Comparison of ENCODE assay signal across 15 mouse cellular contexts in genomic region chr16:29204875-29205274, GRCm38 (mm10). TPM values are rescaled to one million over a fixed set of nuclear protein-coding genes. Genes with fewer than 3 reads are reported as not detected.
A peak's percentile ranks its signal among the peaks of the same experiment; 100 is the strongest.
DNase-seq lines count a peak whose midpoint lies in the region; ATAC-seq and TF ChIP-seq lines count a peak whose summit lies in the region.
"Had no signal": no experiment of that assay in that cellular context is flagged by ENCODE, and none has a peak within 500 bp of the region (broad histone marks: within the 10 kb centered on the region; RNA-seq: fewer than 3 reads in every experiment).

No protein-coding gene starts in this region.

- no peak overlapping the region for H3K27ac ChIP-seq in hindbrain, postnatal 0 days
- H3K27ac ChIP-seq in hindbrain, embryonic 11.5 days (ENCODE audit: low read depth, low read length): no peak overlapping the region
- H3K27ac ChIP-seq in layer of hippocampus, adult 2 months: peak overlapping the region; percentile 61; the same call in 1 of the 2 replicates
- H3K27ac ChIP-seq in midbrain, postnatal 0 days (ENCODE audit: low read depth, low read length): peak overlapping the region; percentile 62
- H3K27ac ChIP-seq: heart, adult 2 months; liver, embryonic 13.5 days had no signal

- no peaks in the 10 kb centered on the region for H3K27me3 ChIP-seq in hindbrain, postnatal 0 days (ENCODE audit: insufficient read depth, low read length)
- H3K27me3 ChIP-seq in hindbrain, embryonic 11.5 days (ENCODE audit: control insufficient read depth, insufficient read depth, low read length): no peaks in the 10 kb centered on the region
- H3K27me3 ChIP-seq in midbrain, postnatal 0 days (ENCODE audit: insufficient read depth, low read length): no peaks in the 10 kb centered on the region

- 0 out of 2 replicates have a peak, but pooled peaks cover 4% of the 10 kb centered on the region for H3K4me1 ChIP-seq in hindbrain, postnatal 0 days (ENCODE audit: insufficient read depth, low read length)
- no peaks in the 10 kb centered on the region for H3K4me1 ChIP-seq in hindbrain, embryonic 11.5 days (replicated peaks; ENCODE audit: control insufficient read depth, insufficient read depth, low read length)
- peaks cover 3% of the 10 kb centered on the region; the same call in 1 of the 2 replicates for H3K4me1 ChIP-seq in midbrain, postnatal 0 days (ENCODE audit: insufficient read depth, low read length)
- H3K4me1 ChIP-seq: liver, embryonic 13.5 days had no signal

- peak; percentile 78 for DNase-seq in hindbrain, postnatal 0 days (ENCODE audit: low spot score)
- no peak for DNase-seq in hindbrain, embryonic 11.5 days (ENCODE audit: low spot score)
- peak; percentile 64 for DNase-seq in brain, embryonic 18.5 days (ENCODE audit: low read depth, low spot score)
- peak; percentile 53 to 69 for DNase-seq in layer of hippocampus, adult 2 months (ENCODE audit: low spot score in 2 of 2)
- DNase-seq in midbrain, postnatal 0 days (ENCODE audit: low spot score): peak; percentile 77
- no peak for DNase-seq in spleen, adult 12 weeks (ENCODE audit: low spot score)
- no peak for DNase-seq in lung, postnatal 25 days (ENCODE audit: low spot score)
- DNase-seq: heart, adult 2 months; heart, postnatal 14 days; kidney, postnatal 4 days; liver, embryonic 13.5 days; lung, postnatal 36 days had no signal

- no peak overlapping the region for H3K4me3 ChIP-seq in hindbrain, postnatal 0 days (ENCODE audit: low read length)
- H3K4me3 ChIP-seq in hindbrain, embryonic 11.5 days (ENCODE audit: low read depth, low read length): no peak overlapping the region
- peak overlapping the region; percentile 8; the same call in 1 of the 2 replicates for H3K4me3 ChIP-seq in layer of hippocampus, adult 2 months
- no peak overlapping the region for H3K4me3 ChIP-seq in midbrain, postnatal 0 days (ENCODE audit: low read depth, low read length)
- H3K4me3 ChIP-seq: heart, adult 2 months; liver, embryonic 13.5 days had no signal

- 43% methylated on average over 7 of the region's 7 CpGs for WGBS in hindbrain, postnatal 0 days
- 92% methylated on average over 7 of the region's 7 CpGs for WGBS in hindbrain, embryonic 11.5 days
- WGBS in midbrain, postnatal 0 days: 28% methylated on average over 7 of the region's 7 CpGs

- ATAC-seq in hindbrain, postnatal 0 days: peak; percentile 73
- ATAC-seq in hindbrain, embryonic 11.5 days (ENCODE audit: low FRiP score): no peak
- ATAC-seq in midbrain, postnatal 0 days (ENCODE audit: low FRiP score): peak; percentile 80
- no peak for ATAC-seq in inflammation-experienced regulatory T-cells, adult 6 months
- ATAC-seq: CD4-positive, CD25-positive, alpha-beta regulatory T cell, adult 4 months had no signal

- no peak for TF ChIP-seq CTCF in hindbrain, postnatal 0 days (IDR thresholded peaks at IDR 0.05; ENCODE audit: low read depth)
- no peak for TF ChIP-seq CTCF in layer of hippocampus, adult 2 months (conservative IDR thresholded peaks at IDR 0.05)
- no peak for TF ChIP-seq CTCF in midbrain, postnatal 0 days (IDR thresholded peaks at IDR 0.05)

- no peaks in the 10 kb centered on the region for H3K36me3 ChIP-seq in hindbrain, postnatal 0 days (ENCODE audit: insufficient read depth, low read length)
- no peaks in the 10 kb centered on the region for H3K36me3 ChIP-seq in hindbrain, embryonic 11.5 days (ENCODE audit: control insufficient read depth, insufficient read depth, low read length)
- H3K36me3 ChIP-seq in midbrain, postnatal 0 days (ENCODE audit: insufficient read depth, low read length): no peaks in the 10 kb centered on the region
- H3K36me3 ChIP-seq: liver, embryonic 13.5 days had no signal

- no peaks in the 10 kb centered on the region for H3K9me3 ChIP-seq in hindbrain, postnatal 0 days (ENCODE audit: low read length)
- H3K9me3 ChIP-seq in hindbrain, embryonic 11.5 days (ENCODE audit: control insufficient read depth, low read length): no peaks in the 10 kb centered on the region
- no peaks in the 10 kb centered on the region for H3K9me3 ChIP-seq in midbrain, postnatal 0 days (ENCODE audit: low read length)
- H3K9me3 ChIP-seq: liver, embryonic 13.5 days had no signal

- 0 out of 2 replicates have a peak overlapping the region, but pooled peaks have one; percentile 10 for H3K4me2 ChIP-seq in hindbrain, postnatal 0 days (ENCODE audit: low read depth, low read length)
- H3K4me2 ChIP-seq in hindbrain, embryonic 11.5 days (replicated peaks; ENCODE audit: low read depth, low read length): no peak overlapping the region
- no peak overlapping the region for H3K4me2 ChIP-seq in midbrain, postnatal 0 days (ENCODE audit: low read depth, low read length, poor library complexity, severe bottlenecking)
- H3K4me2 ChIP-seq: liver, embryonic 13.5 days had no signal

- H3K9ac ChIP-seq in hindbrain, postnatal 0 days (replicated peaks; ENCODE audit: low read length): no peak overlapping the region
- no peak overlapping the region for H3K9ac ChIP-seq in hindbrain, embryonic 11.5 days (ENCODE audit: low read depth, low read length)
- H3K9ac ChIP-seq in midbrain, postnatal 0 days (replicated peaks; ENCODE audit: low read length, poor library complexity, severe bottlenecking): no peak overlapping the region
- H3K9ac ChIP-seq: liver, embryonic 13.5 days had no signal

RNA-seq across cellular contexts. Expression of gene Hrasls, which starts 4.6 kb away (rescaled TPM):
- total RNA-seq in hindbrain, postnatal 0 days (2014; rRNA removed): 11.1 and 23.4 TPM in 2 replicates
- polyA plus RNA-seq in hindbrain, postnatal 0 days (2015; fragmentation: Nextera tagmentation; extraction: Ambion mirVana): 8.0 and 8.7 TPM in 2 replicates
- polyA plus RNA-seq in hindbrain, embryonic 11.5 days (2014; fragmentation: Nextera tagmentation; extraction: Ambion mirVana): 1.4 and 1.5 TPM in 2 replicates
- 10 to 100 TPM; 10.8 to 12.8 TPM for total RNA-seq in layer of hippocampus, adult 2 months (2021)
- 13.4 and 20.3 TPM in 2 replicates for total RNA-seq in midbrain, postnatal 0 days (2014; rRNA removed)
- polyA plus RNA-seq in midbrain, postnatal 0 days (2015; fragmentation: Nextera tagmentation; extraction: Ambion mirVana): 6.7 and 7.0 TPM in 2 replicates
- polyA plus RNA-seq in inflammation-experienced regulatory T-cells, adult 6 months (2017; shearing (Covaris generic)): not detected
- total RNA-seq: common myeloid progenitor, adult 5-6 weeks had no signal
- polyA plus RNA-seq: CD4-positive, CD25-positive, alpha-beta regulatory T cell, adult 4 months had no signal

Comparison
In these comparisons a context has a peak if more than half of its experiments do, and no peak if none do; other contexts are left out.
1. ATAC-seq: peak in hindbrain, postnatal 0 days (single experiment) and midbrain, postnatal 0 days (single experiment); none in hindbrain, embryonic 11.5 days (single experiment) and inflammation-experienced regulatory T-cells, adult 6 months (single experiment).
2. DNase-seq: peak in hindbrain, postnatal 0 days (single experiment), brain, embryonic 18.5 days (single experiment), layer of hippocampus, adult 2 months (2 of 2) and midbrain, postnatal 0 days (single experiment); none in hindbrain, embryonic 11.5 days (single experiment), spleen, adult 12 weeks (single experiment) and lung, postnatal 25 days (single experiment).
3. H3K27ac ChIP-seq: peak in layer of hippocampus, adult 2 months (single experiment) and midbrain, postnatal 0 days (single experiment); none in hindbrain, postnatal 0 days (single experiment) and hindbrain, embryonic 11.5 days (single experiment).